Mouse (Mus musculus): Measurements from ENCODE around the gene Pou4f2.

GRCm38 (mm10) chr8:78435624-78435960 is 853 bp downstream of the Pou4f2 start:
- TF ChIP-seq CTCF (IDR thresholded peaks at IDR 0.05; ENCODE audit: extremely low read depth, insufficient read depth, low read length) (no peak), POLR2A (IDR thresholded peaks at IDR 0.05; ENCODE audit: extremely low read depth, insufficient read depth, low read length) (no peak)

Data from cortical plate, adult 2 months (tissue).